Mouse (Mus musculus) bone marrow, adult 2 months (tissue): ENCODE data around the gene Col6a5.

Experiments
- CTCF ChIP-seq: fragments of 200-500 bp; IDR thresholded peaks from 2 replicates; pipeline ENCODE4 v1.5.1; 2011; ENCODE audit warnings: low read length, control low read depth; ENCODE audit not compliant: control insufficient read depth, insufficient read depth
- POLR2A ChIP-seq: fragments of 200-500 bp; IDR thresholded peaks from 2 replicates; pipeline ENCODE4 v1.6.1; 2011; ENCODE audit warnings: low read depth, mild to moderate bottlenecking, control low read depth, low read length, borderline replicate concordance; ENCODE audit not compliant: control insufficient read depth

GRCm38 (mm10) chr9:105887521-105887920, 72.9 kb downstream of the Col6a5 start:
- TF ChIP-seq CTCF (no peak), POLR2A (no peak)
